Mouse (Mus musculus) thymus, adult 2 months (tissue): Measurements from ENCODE around the gene Sephs1. TPM values are rescaled to one million over a fixed set of nuclear protein-coding genes. Genes with fewer than 3 reads are reported as not detected.

Experiments
- DNase-seq: peaks from one replicate; pipeline ENCODE4 v3.0.0; 2021
- H3K27ac ChIP-seq: fragments of 200-500 bp; 2 replicates; pipeline ENCODE4 v1.5.1; 2012; ENCODE audit warnings: low read length, control low read depth; ENCODE audit not compliant: control insufficient read depth, insufficient read depth
- H3K27me3 ChIP-seq: fragments of 200-500 bp; 2 replicates; pipeline ENCODE4 v1.6.1; 2012; ENCODE audit warnings: mild to moderate bottlenecking, low read length, moderate library complexity, mixed read lengths; ENCODE audit not compliant: control insufficient read depth, insufficient read depth
- H3K36me3 ChIP-seq: fragments of 200-500 bp; 2 replicates; pipeline ENCODE4 v1.6.1; 2012; ENCODE audit warnings: mild to moderate bottlenecking, low read length, moderate library complexity; ENCODE audit not compliant: control insufficient read depth, insufficient read depth
- H3K4me1 ChIP-seq: fragments of 200-500 bp; replicated peaks from 2 replicates; pipeline ENCODE4 v1.6.1; 2012; ENCODE audit warnings: low read length; ENCODE audit not compliant: control insufficient read depth, insufficient read depth
- H3K4me3 ChIP-seq: fragments of 200-500 bp; 2 replicates; pipeline ENCODE4 v1.5.1; 2012; ENCODE audit warnings: mild to moderate bottlenecking, low read length, control low read depth, moderate library complexity; ENCODE audit not compliant: control insufficient read depth, insufficient read depth
- CTCF ChIP-seq: fragments of 200-500 bp; IDR thresholded peaks from 2 replicates; pipeline ENCODE4 v1.5.1; 2012; ENCODE audit warnings: mild to moderate bottlenecking, control low read depth, low read length, moderate library complexity, borderline replicate concordance; ENCODE audit not compliant: control insufficient read depth, poor library complexity, insufficient read depth; ENCODE audit errors: extremely low read depth
- POLR2A ChIP-seq: fragments of 200-500 bp; IDR thresholded peaks from 2 replicates; pipeline ENCODE4 v1.6.1; 2012; ENCODE audit warnings: mild to moderate bottlenecking, low read length, control low read depth, moderate library complexity; ENCODE audit not compliant: control insufficient read depth, poor library complexity, insufficient read depth; ENCODE audit errors: extremely low read depth
- WGBS: fragments of 180-500 bp; shearing (Covaris S2); methylation state at CpG from one replicate; pipeline ENCODE4 v1.1.7; 2018; 5-methylcytosine and 5-hydroxymethylcytosine counted together
- polyA plus RNA-seq: library from polyadenylated mRNA; depleted of rRNA; stranded (reverse); fragments of >200 nt; gene quantifications from 2 replicates; pipeline ENCODE4 v1.2.3, GENCODE M21; 2012; rRNA removed

Sephs1 gene
- 34.4 and 38.0 TPM in 2 replicates for polyA plus RNA-seq

DNA sequence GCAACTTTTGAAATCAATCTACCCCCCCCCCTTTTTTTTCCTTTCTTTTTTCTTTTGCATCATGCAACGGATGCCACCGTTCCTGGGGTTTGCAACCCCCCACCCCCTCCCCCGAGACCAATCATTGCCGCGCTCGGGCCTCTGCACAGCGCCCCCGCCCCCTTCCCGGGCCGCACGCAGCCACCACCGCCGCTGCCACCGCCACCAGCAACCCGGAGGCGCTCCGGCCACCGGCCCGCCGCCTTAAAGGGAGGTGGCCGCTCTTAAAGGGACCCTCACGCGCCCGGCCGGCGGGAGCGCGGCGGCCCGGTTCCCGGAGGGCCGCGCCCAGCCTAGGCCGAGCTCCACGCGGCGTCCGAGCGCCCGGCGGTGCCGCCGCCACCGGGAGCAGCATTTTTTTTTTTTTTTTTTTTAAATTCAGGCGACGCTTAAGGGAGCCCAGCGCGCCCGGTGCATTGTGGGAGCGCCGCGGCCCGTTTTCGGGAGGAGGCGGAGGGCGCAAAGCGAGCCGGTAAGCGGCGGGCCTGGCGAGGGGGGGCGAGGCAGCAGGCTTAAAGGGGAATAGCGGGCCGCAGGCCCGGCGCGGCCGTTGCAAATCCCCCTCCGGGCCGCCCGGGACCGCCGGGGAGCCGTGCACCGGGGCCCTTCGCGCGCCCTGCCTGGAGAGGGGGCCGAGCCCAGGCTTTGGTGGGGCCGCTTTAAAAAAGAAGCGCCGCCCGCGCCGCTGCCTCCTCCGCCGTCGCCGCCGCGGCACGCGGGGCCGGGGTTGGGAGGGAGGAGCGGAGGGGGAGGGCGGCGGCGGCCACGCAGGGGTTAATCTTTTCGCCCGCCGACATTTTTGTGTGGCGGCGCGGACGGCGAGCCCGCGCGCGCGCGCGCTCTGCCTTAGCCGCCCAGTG is at the start of gene Sephs1:
TSS of gene Sephs1 (plus strand) at position 215 of the 899 bp plus-strand sequence.
- peak within 1 kb of the TSS; percentile 47; the same call in 1 of the 2 replicates for H3K27ac ChIP-seq
- under 1% methylated on average over 112 of the region's 115 CpGs for WGBS
- no peaks in the 10 kb centered on the region for H3K27me3 ChIP-seq
- peak within 1 kb of the TSS; percentile 97 for H3K4me3 ChIP-seq
- peaks cover 3% of the 10 kb centered on the region; the same call in 1 of the 2 replicates for H3K4me1 ChIP-seq
- peak; percentile 81 for DNase-seq
- H3K36me3 ChIP-seq, result peaks cover 7% of the 10 kb centered on the region; the same call in 1 of the 2 replicates
- 0 out of 2 replicates have a peak, but pooled peaks have one; percentile 9 for TF ChIP-seq POLR2A
- TF ChIP-seq CTCF, result no peak

DNA sequence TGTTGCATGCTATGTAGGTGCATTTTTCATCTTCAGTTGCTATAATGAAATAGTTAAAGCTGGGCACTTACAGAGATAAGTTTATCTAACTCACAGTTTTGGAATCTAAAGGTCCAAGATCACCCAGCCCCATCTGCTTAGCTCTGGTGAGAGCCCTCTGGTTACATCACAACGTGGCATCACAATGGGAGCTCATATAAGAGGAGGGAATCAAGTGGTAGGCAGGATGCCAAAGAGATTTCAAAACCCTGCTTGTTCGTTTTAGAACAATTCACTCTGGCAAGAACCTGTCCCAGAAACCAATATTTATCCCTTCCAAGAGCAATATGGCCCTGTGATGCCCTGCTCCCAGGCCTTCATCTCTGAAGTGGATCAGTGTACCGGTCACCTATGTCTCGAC is 49.2 kb upstream of the Sephs1 start:
- no peak overlapping the region for H3K27ac ChIP-seq
- H3K4me1 ChIP-seq, result no peaks in the 10 kb centered on the region
- no peak for DNase-seq
- no peak overlapping the region for H3K4me3 ChIP-seq
- 80% methylated on average over 4 of the region's 4 CpGs for WGBS
- TF ChIP-seq POLR2A (no peak), CTCF (no peak)
- H3K36me3 ChIP-seq, result no peaks in the 10 kb centered on the region
- no peaks in the 10 kb centered on the region for H3K27me3 ChIP-seq

DNA sequence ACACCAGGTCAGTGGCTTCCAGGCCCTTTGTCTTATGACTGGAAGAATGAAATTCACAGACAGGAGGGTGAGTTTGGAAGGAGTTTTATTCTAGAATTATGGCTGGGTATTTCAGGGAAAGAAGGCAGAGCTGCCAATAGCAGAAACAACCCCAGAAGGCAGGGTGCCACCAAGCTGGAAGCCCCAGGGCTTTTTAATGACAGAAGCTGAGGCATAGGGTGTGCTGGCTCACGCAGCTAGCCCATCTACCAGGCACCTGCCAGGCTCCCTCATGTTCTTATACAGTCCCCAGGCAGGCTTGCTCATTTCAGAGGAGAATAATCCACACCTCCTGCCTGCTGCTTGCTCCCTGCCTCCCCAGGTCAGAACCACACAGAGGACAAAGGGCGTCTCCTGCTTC is 31.9 kb upstream of the Sephs1 start:
- no peaks in the 10 kb centered on the region for H3K27me3 ChIP-seq
- no peak overlapping the region for H3K4me3 ChIP-seq
- H3K4me1 ChIP-seq, result no peaks in the 10 kb centered on the region
- H3K27ac ChIP-seq, result no peak overlapping the region
- no peaks in the 10 kb centered on the region for H3K36me3 ChIP-seq
- 98% methylated on average over 2 of the region's 2 CpGs for WGBS
- no peak for DNase-seq
- TF ChIP-seq POLR2A, result no peak
- TF ChIP-seq CTCF, result no peak

DNA sequence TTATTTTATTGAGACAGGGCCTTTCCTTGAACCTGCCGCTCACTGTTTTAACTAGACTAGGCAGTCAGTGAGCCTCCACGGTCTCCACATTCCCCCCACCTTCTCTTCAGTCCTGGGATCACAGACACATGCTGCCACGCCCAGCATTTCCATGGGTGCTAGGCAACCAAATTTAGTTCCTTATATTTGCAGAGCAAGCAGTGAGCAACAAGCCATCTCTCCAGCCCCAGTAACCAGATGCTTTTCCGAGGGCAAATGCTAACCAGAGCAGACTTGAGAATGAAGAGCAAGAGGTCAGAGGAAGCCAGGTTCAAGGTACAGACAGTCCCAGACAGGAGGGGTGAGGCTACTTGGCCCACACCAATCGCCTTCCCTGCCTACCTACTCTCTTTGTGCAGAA is 24.2 kb upstream of the Sephs1 start:
- 43% methylated on average over 5 of the region's 5 CpGs for WGBS

DNA sequence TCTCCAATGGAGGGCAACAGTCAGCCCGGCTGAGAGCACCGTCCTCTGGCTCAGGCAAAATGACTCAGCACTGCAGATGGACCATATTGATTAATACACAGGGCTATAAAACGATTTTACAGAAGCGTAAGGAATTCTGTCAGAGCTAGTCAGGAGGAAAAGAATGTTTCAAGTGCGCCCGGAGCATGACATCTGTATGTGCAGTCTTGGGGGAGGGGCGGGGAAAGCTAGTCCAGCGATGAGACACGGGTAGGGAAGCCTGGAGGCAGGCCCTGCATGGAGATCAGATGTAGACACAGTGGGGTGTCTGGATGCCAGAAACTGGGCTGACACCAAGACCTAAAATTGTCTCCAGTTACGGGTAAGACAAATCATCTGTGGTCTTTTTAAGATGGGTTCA is 23.2 kb upstream of the Sephs1 start:
- Histone ChIP-seq H3K27me3 (no peaks in the 10 kb centered on the region), H3K4me1 (no peaks in the 10 kb centered on the region), H3K4me3 (no peak overlapping the region), H3K27ac (no peak overlapping the region), H3K36me3 (no peaks in the 10 kb centered on the region)
- DNase-seq, result no peak
- TF ChIP-seq CTCF, result no peak
- TF ChIP-seq POLR2A, result no peak
- 91% methylated on average over 10 of the region's 10 CpGs for WGBS

More for the DNA sequence above, 24.2 kb upstream of the Sephs1 start:
- no peak for DNase-seq
- Histone ChIP-seq H3K27ac (no peak overlapping the region), H3K4me1 (no peaks in the 10 kb centered on the region), H3K4me3 (no peak overlapping the region), H3K27me3 (no peaks in the 10 kb centered on the region), H3K36me3 (no peaks in the 10 kb centered on the region)
- no peak for TF ChIP-seq POLR2A
- TF ChIP-seq CTCF, result no peak

DNA sequence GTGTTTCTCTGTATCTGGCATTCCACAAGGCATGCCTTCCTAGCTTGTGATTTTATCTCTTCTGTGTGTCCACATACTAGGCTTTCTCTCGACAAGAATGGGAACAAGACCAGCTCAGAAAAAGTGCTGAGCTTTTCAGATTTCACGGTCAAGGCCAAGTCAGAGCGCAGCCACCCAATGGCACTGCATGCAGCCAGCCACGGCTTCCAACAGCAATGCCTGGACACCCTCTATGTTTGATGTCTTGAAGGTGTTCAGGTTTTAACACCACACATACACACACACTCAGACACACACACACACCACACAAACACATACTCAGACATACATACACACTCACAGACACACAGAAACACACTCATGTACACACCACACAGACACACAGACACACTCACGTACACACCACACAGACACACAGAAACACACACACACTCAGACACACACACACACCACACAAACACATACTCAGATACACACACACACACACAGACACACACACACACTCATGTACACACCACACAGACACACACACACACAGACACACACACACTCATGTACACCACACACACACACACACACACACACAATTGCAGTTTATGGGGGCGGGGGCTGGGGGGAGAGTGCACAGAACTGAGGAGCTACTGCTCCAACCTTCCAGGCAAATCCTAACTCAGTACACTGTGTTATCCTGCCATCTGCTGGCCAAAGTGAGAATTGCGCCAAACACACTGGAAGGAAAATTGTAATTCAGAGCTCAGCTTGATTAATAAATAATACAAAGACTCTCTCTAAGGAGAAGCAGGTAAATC is 17.2 kb upstream of the Sephs1 start:
- no peaks in the 10 kb centered on the region for H3K4me1 ChIP-seq
- DNase-seq, result peak; percentile 67
- no peaks in the 10 kb centered on the region for H3K27me3 ChIP-seq
- WGBS, result 53% methylated on average over 7 of the region's 7 CpGs
- no peak overlapping the region for H3K27ac ChIP-seq
- no peak overlapping the region for H3K4me3 ChIP-seq
- no peaks in the 10 kb centered on the region for H3K36me3 ChIP-seq
- 0 out of 2 replicates have a peak, but pooled peaks have one; percentile 27 for TF ChIP-seq CTCF
- no peak for TF ChIP-seq POLR2A
